Mouse (Mus musculus): Measurements from ENCODE around the gene Ugt1a6b.
"Not testable (repeated sequence)": the region's sequence is repeated elsewhere in the genome, so short reads cannot be mapped to it uniquely, and the experiment has no call there.

DNA sequence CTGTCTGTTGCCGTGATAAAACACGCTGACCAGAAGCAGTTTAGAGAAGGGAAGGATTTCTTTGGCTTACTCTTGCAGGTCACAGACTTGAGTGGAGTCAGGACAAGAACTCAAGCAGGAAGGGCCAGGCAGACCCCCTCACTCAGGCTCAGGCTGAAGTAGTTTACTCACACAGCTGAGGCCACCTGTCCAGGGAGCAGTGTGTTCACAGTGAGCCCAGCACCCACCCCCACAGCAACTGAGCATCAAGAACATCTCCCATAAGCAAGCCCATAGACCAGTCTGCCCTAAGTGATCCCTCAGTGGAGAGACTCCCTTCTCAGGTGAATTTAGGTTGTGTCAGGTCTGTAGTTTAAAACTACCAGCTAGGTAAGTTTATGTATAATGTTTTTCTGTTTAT, 6.6 kb downstream of the Ugt1a6b start:
- TF ChIP-seq POLR2A (IDR thresholded peaks at IDR 0.05; ENCODE audit: borderline replicate concordance, extremely low read depth, low read depth, low read length); CTCF (IDR thresholded peaks at IDR 0.05; ENCODE audit: insufficient read depth, low read length): not testable (repeated sequence)
